Mouse (Mus musculus) mesoderm, embryonic 11.5 days (tissue): Measurements from ENCODE around the gene Nr2e1.

Experiments used
- DNase-seq: peaks from one replicate; pipeline ENCODE4 v3.0.0-alpha.2; 2012; ENCODE audit warnings: low read depth, low spot score

Gene Nr2e1

DNA sequence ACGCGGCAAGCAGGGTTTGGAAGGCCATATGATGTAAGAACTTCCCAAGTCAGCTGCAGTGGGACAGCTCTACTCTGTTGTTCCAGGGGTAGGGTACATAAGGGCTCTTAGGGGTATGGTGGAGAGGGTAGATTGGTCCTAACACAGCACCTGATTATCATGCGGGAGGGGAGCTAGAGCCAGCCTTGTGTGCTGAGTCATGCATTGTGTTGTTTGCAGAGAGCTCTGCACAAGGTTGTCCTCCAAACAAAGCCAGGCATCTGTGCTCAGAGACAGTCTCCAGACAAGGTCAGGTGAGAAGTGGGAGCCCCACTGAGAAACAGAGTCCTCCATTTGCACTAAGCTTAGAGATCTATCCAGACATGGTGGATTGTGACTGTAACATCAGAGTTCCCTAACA is 36.9 kb downstream of the Nr2e1 start:
- no peak for DNase-seq

DNA sequence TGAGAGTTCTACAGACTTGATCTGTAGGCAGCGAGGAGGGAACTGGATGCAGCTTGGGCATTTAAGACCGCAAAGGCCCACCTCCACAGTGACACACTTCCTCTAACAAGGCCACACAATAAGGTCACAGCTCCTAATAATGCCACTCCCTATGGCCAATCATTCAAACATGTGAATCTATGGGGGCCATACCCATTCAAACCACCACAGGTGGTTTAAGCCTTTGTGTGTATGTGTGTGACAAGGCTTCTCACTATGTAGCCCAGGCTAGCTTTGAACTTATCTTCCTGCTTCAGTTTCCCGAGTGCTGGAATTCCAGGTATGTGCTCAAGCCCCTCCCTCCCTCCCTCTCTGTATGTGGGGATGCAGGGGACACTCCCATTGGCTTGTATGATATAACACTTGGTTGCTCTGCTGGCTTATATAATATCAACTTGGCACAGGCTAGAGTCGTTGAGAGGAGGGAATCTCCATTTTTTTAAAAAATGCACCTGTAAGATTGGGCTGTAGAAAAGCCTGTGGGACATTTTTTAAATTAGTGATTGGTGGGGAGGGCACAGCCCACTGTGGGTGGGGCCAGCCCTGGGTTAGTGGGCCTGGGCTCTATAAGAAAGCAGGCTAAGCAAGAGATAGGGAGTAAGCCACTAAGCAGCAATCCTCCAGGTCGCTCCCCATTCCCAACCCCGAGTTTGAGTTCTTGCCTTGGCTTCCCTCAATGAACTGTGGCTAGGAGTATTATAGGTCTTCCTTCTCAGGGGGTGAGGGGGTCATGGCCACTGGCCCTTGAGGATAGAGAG is 37.5 kb downstream of the Nr2e1 start:
- DNase-seq: no peak

DNA sequence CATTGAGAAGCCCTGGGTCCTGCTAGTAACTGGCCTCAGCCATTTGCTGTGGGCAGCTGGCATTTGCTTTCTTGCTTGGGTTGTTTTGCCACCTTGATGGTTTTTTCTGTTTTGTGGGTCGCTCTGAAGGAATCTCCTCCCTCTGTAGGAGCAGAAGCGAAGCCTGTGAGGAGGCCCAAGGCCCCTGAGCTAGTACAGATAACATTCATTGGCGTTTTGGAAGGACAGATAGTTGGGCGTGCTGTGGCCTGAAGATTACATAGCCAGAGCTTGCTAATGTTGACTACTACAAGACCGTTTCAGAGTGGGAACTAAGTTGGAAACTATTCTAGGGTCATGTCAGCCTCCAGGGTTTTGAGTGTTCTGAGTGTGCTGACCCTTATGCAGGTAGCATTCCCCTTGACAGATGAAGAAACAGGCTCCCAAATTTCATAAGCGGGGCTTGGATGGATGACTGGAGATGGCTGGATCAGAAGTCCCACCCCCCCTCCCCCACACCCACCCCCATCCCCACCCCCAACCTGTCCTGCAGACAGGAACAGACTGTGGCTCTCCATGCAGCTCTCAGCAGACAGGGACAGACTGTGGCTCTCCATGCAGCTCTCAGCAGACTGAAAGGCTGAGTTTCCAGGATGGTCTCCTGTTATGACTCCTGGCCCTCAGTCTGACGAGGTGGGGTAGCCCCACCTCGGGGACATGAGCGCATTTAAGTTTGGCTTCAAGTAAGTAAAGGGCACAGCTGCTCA is 45.7 kb downstream of the Nr2e1 start:
- no peak for DNase-seq

DNA sequence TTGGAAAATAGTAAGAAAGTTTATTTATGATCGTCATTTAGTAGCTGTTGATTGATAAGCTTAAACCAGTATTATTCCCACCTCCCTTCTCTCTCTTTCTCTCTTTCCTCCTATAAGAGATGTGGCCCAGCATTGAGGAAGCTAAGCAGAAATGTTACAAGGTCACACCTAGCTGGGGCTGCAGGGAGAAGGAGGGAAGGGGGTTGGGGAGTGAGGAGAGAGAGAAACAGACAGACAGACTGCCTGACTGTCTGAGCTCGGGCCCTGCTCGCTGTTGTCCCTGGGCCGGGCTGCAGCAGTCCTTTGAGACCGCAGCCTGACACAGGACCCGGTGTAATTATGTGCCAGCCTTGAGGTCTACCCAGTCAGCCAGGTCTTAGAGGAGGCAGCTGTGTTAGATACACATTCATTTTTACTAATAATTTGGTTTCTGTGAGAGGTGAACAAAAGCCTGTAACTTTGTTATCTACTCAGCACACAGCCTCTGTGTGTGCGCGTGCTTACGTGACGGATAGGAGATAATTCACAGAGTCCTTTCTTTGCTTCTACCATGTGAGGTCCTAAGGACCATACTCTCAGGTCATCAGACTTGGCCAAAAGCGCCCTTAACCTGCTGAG is 49.5 kb downstream of the Nr2e1 start:
- DNase-seq: no peak

DNA sequence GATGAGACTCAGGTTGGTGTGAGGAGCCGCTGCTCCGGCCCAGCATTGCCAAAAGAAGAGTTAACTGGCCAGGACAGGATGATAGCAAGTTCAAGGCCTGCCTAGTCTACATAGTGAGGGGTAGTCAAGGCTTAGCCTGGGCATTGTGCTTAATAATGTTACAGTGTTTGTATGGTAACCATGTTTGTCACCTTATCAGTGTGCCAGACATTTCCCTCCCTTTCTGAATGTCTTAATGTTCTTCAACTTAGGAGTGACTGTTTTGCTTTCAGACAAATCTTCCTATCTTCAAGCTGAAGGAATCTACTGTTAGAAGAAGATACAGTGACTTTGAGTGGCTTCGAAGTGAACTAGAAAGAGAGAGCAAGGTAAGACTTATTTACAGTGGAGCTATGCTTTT is 57.8 kb downstream of the Nr2e1 start:
- no peak for DNase-seq

DNA sequence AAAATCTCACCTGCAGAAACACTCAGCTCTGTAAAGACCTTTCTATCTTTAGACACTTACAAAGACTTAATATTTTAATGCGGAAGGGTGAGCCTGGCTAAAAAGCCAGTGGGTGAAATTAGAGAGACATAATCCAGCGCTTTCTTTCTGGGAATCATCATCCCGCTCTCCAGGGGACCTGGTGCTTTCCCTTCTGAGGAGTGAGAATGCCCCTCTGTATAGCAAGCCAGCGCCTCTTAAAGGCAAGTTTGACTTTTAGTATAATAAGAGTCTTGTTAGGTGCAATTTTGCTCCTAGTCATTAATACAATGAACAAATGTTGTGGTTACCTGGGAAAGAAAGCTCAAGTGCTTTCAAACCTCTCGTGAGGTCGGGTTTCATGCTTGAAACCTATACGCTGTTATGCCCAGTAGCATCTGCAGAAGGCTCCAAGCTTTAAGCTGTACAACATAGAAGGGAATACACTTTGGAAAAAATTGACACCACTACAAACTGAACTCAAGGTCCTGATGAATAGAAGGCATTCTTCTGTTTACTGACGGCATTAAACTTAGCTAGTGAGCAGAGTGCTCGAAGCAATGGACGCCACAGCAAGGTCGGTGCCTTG is 59.8 kb downstream of the Nr2e1 start:
- DNase-seq: no peak

DNA sequence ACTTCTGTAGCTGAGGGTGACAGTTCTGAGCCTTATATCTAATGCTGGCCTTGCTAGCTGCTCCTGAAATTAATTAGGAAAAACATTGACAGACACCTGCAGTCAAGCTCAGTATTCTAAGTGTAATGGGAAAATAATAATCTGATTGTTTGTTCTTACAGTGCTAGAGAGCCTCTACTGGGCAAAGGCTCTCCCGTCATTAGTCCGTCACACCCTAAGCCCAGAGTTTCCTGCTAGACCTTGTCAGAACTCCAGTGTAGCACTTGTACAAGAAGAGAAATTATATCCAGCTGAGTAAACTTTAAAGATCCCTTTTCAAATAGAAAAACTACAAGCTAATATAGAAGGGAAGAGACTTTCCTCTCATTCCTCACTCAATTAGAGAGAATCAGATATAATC is 60.5 kb downstream of the Nr2e1 start:
- no peak for DNase-seq

DNA sequence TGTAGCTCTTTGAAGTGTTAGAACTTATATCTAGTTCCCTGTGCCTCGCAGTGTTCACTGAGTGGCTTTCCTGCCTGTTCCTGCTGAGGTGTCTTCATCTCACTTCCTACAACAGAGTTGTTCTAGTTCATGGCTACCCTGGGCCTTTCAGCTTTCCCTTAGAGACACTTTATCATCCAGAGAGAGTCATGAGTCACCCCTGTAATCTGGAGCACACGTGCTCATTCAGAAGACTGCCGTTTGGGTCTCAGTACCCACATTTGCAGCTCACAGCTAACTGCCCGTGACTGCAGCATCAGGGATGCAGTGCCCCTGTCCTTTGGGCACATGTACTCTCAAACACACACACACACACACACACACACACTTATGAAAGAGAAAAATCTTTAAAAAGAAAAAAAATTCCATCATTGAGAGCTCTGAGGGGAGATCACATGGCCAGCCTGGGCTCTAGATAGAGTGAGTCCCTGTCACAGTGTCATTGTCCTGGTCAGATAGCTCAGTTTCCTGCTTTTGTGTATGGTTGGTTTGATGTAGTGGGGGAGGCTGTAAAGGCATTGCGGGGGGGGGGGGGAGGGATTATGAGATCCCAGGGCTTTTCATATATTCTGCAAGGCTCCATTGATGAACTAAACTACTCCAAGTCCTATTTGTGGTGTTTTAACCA is 62.0 kb downstream of the Nr2e1 start:
- DNase-seq: no peak

DNA sequence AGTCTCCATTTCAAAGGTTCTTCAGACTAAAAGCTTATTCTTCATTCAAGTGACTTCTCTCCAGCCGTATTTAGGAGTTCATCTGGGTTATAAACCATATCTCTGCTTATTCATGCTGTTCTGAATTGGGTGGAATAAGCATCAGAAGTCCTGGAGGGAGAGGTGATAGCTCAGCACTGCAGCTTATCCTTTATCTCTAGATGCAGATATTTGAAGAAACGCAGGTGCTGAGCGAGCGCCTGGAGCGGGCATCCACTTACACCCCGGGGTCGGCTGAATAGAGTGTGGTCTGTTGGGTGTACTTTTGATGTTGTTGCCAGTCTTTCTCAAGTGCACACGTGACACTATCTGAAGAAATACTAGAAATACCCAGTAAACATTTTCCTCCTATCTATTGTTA is 65.1 kb downstream of the Nr2e1 start:
- no peak for DNase-seq

DNA sequence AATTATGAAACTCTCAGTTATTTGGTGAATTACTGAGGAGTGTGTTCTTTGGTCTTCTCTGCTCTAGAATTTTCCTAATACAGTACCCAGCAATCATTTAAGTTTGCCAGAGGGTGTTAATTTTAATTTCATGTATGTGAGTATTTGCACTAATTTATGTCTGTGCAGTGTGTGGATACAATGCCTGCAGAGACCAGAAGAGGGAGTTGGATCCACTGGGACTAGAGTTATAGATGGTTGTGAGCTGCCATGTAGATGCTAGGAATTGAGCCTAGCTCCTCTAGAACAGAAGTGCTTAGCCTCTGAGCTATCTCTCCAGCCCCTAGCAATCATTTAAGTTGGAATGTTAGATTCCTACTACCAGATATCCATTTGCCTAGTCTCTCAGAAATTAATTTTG is 69.3 kb downstream of the Nr2e1 start:
- no peak for DNase-seq
